Mouse (Mus musculus) lung, postnatal 0 days (tissue): ENCODE measurements around the gene Cops6.

Experiments used
- CTCF ChIP-seq: IDR thresholded peaks from 2 replicates; pipeline ENCODE4 v1.5.1; 2016; ENCODE audit warnings: antibody characterized with exemption, mild to moderate bottlenecking
- EP300 ChIP-seq: IDR thresholded peaks from 2 replicates; pipeline ENCODE4 v1.6.1; 2016; ENCODE audit warnings: antibody characterized with exemption, mild to moderate bottlenecking, control low read depth

- TF ChIP-seq CTCF = no peak
- TF ChIP-seq EP300 = no peak
These were observed 2.2 kb downstream of the Cops6 start for GRCm38 (mm10) chr5:138163046-138163445.
